In genomic region chr13:55464027-55464884, GRCm38 (mm10) we compare ENCODE assay signal across 8 mouse cellular contexts. TPM values are rescaled to one million over a fixed set of nuclear protein-coding genes. Genes with fewer than 3 reads are reported as not detected.
DNase-seq lines count a peak whose midpoint lies in the region; ATAC-seq lines count a peak whose summit lies in the region.

Gene Prr7, plus strand, starts transcription at chr13:55464267.

- peaks cover 50% of the 10 kb centered on the region for H3K27me3 ChIP-seq in heart, embryonic 10.5 days (ENCODE audit: insufficient read depth, poor library complexity, severe bottlenecking)
- H3K27me3 ChIP-seq in forebrain, embryonic 16.5 days (replicated peaks; ENCODE audit: control insufficient read depth, insufficient read depth, low read length) = no peaks in the 10 kb centered on the region
- H3K27me3 ChIP-seq in intestine, embryonic 16.5 days (replicated peaks; ENCODE audit: control insufficient read depth, insufficient read depth, low read length) = 0 out of 2 replicates have a peak, but pooled peaks cover 3% of the 10 kb centered on the region
- peaks cover 36% of the 10 kb centered on the region for H3K27me3 ChIP-seq in liver, embryonic 11.5 days (replicated peaks; ENCODE audit: control insufficient read depth, insufficient read depth, low read length)
- H3K27me3 ChIP-seq in neural tube, embryonic 12.5 days (replicated peaks) = no peaks in the 10 kb centered on the region

- H3K4me3 ChIP-seq in heart, embryonic 10.5 days = peak within 1 kb of the TSS; percentile 65
- H3K4me3 ChIP-seq in forebrain, embryonic 16.5 days (replicated peaks; ENCODE audit: low read length) = peak within 1 kb of the TSS; percentile 85
- H3K4me3 ChIP-seq in intestine, embryonic 16.5 days (ENCODE audit: low read length) = peak within 1 kb of the TSS; percentile 68
- peak within 1 kb of the TSS; percentile 53 for H3K4me3 ChIP-seq in liver, embryonic 11.5 days (ENCODE audit: low read depth, low read length)
- peak within 1 kb of the TSS; percentile 66 for H3K4me3 ChIP-seq in neural tube, embryonic 12.5 days

- intact Hi-C loops in heart, postnatal 25 days (cut with DNase I) = no loop called here

- peak within 1 kb of the TSS; percentile 90 for H3K9ac ChIP-seq in forebrain, embryonic 16.5 days (replicated peaks; ENCODE audit: low read depth, low read length)
- H3K9ac ChIP-seq in intestine, embryonic 16.5 days (ENCODE audit: low read depth, low read length) = peak within 1 kb of the TSS; percentile 74
- peak within 1 kb of the TSS; percentile 47 for H3K9ac ChIP-seq in liver, embryonic 11.5 days (ENCODE audit: low read depth, low read length)
- peak within 1 kb of the TSS; percentile 80 for H3K9ac ChIP-seq in neural tube, embryonic 12.5 days

- H3K4me2 ChIP-seq in forebrain, embryonic 16.5 days (ENCODE audit: low read length) = peak within 1 kb of the TSS; percentile 77
- peak within 1 kb of the TSS; percentile 73 for H3K4me2 ChIP-seq in intestine, embryonic 16.5 days (ENCODE audit: low read depth, low read length)
- H3K4me2 ChIP-seq in liver, embryonic 11.5 days = peak within 1 kb of the TSS; percentile 76
- peak within 1 kb of the TSS; percentile 80 for H3K4me2 ChIP-seq in neural tube, embryonic 12.5 days (replicated peaks)

- H3K9me3 ChIP-seq in heart, embryonic 10.5 days = no peaks in the 10 kb centered on the region
- H3K9me3 ChIP-seq in forebrain, embryonic 16.5 days (ENCODE audit: control insufficient read depth, low read length) = no peaks in the 10 kb centered on the region
- H3K9me3 ChIP-seq in intestine, embryonic 16.5 days (ENCODE audit: control insufficient read depth, low read length) = no peaks in the 10 kb centered on the region
- no peaks in the 10 kb centered on the region for H3K9me3 ChIP-seq in liver, embryonic 11.5 days (ENCODE audit: control insufficient read depth, low read length)
- no peaks in the 10 kb centered on the region for H3K9me3 ChIP-seq in neural tube, embryonic 12.5 days

- WGBS in heart, embryonic 10.5 days = under 1% methylated on average over 82 of the region's 84 CpGs
- under 1% methylated on average over 78 of the region's 84 CpGs for WGBS in forebrain, embryonic 16.5 days
- under 1% methylated on average over 82 of the region's 84 CpGs for WGBS in intestine, embryonic 16.5 days
- WGBS in liver, embryonic 11.5 days = 2% methylated on average over 81 of the region's 84 CpGs
- WGBS in neural tube, embryonic 12.5 days = under 1% methylated on average over 82 of the region's 84 CpGs

- no peak for DNase-seq in heart, embryonic 10.5 days (ENCODE audit: low spot score)
- DNase-seq in heart, postnatal 25 days (ENCODE audit: low spot score) = no peak
- DNase-seq in brain, adult 2 months (ENCODE audit: low read depth, low spot score) = peak; percentile 79
- DNase-seq in liver, embryonic 11.5 days (ENCODE audit: low spot score) = peak; percentile 67
- peak; percentile 66 to 71 for DNase-seq in thymus, postnatal 10 days (ENCODE audit: low spot score in 2 of 2)

- H3K36me3 ChIP-seq in heart, embryonic 10.5 days = peaks cover 27% of the 10 kb centered on the region
- peaks cover 9% of the 10 kb centered on the region for H3K36me3 ChIP-seq in forebrain, embryonic 16.5 days (ENCODE audit: control insufficient read depth, insufficient read depth)
- H3K36me3 ChIP-seq in intestine, embryonic 16.5 days (ENCODE audit: control insufficient read depth, insufficient read depth, low read length) = peaks cover 14% of the 10 kb centered on the region
- peaks cover 9% of the 10 kb centered on the region; the same call in 1 of the 2 replicates for H3K36me3 ChIP-seq in liver, embryonic 11.5 days (ENCODE audit: control insufficient read depth, insufficient read depth, low read length)
- peaks cover 30% of the 10 kb centered on the region for H3K36me3 ChIP-seq in neural tube, embryonic 12.5 days

- peak; percentile 75 for ATAC-seq in forebrain, embryonic 16.5 days
- ATAC-seq in intestine, embryonic 16.5 days = peak; percentile 57
- peak; percentile 19; the same call in 1 of the 2 replicates for ATAC-seq in liver, embryonic 11.5 days (replicated peaks; ENCODE audit: low FRiP score)
- ATAC-seq in neural tube, embryonic 12.5 days (ENCODE audit: low FRiP score, low read depth) = peak; percentile 86

- H3K4me1 ChIP-seq in heart, embryonic 10.5 days = peaks cover 29% of the 10 kb centered on the region
- peaks cover 45% of the 10 kb centered on the region for H3K4me1 ChIP-seq in forebrain, embryonic 16.5 days (replicated peaks; ENCODE audit: control insufficient read depth, insufficient read depth, low read length)
- peaks cover 9% of the 10 kb centered on the region for H3K4me1 ChIP-seq in intestine, embryonic 16.5 days (ENCODE audit: control insufficient read depth, insufficient read depth, low read length)
- peaks cover 17% of the 10 kb centered on the region for H3K4me1 ChIP-seq in liver, embryonic 11.5 days (replicated peaks; ENCODE audit: control insufficient read depth, insufficient read depth, low read length)
- H3K4me1 ChIP-seq in neural tube, embryonic 12.5 days = peaks cover 34% of the 10 kb centered on the region

- peak within 1 kb of the TSS; percentile 69 for H3K27ac ChIP-seq in heart, embryonic 10.5 days
- peak within 1 kb of the TSS; percentile 96 for H3K27ac ChIP-seq in forebrain, embryonic 16.5 days (ENCODE audit: low read length)
- H3K27ac ChIP-seq in intestine, embryonic 16.5 days (ENCODE audit: low read length) = peak within 1 kb of the TSS; percentile 47; the same call in 1 of the 2 replicates
- no peak within 1 kb of the TSS for H3K27ac ChIP-seq in liver, embryonic 11.5 days (ENCODE audit: low read depth, low read length)
- peak within 1 kb of the TSS; percentile 92 for H3K27ac ChIP-seq in neural tube, embryonic 12.5 days

RNA-seq across cellular contexts. Expression of gene Prr7, which starts in this region (rescaled TPM):
- polyA plus RNA-seq in heart, embryonic 10.5 days (2016; fragmentation: Nextera tagmentation; extraction: Ambion mirVana) = 0.17 and 0.21 TPM in 2 replicates
- 1 to 10 TPM in 1 of 2 experiments, under 1 TPM in 1; 0.56 to 1.2 TPM for total RNA-seq in heart, postnatal 25 days (2021)
- polyA plus RNA-seq in forebrain, embryonic 16.5 days (2015; fragmentation: Nextera tagmentation; extraction: Ambion mirVana) = 4.1 and 4.3 TPM in 2 replicates
- polyA plus RNA-seq in intestine, embryonic 16.5 days (2015; fragmentation: Nextera tagmentation; extraction: Ambion mirVana) = 0.10 and 0.18 TPM in 2 replicates
- 0.29 and 0.35 TPM in 2 replicates for polyA plus RNA-seq in liver, embryonic 11.5 days (2014; fragmentation: Nextera tagmentation; extraction: Ambion mirVana)
- 1.8 TPM in 2 replicates for polyA plus RNA-seq in neural tube, embryonic 12.5 days (2016; fragmentation: Nextera tagmentation; extraction: Ambion mirVana)

Comparison
In these comparisons a context has a peak if more than half of its experiments do, and no peak if none do; other contexts are left out.
1. Peak in ATAC-seq, H3K4me3 ChIP-seq, H3K27ac ChIP-seq, H3K9ac ChIP-seq and H3K4me2 ChIP-seq in intestine, embryonic 16.5 days; RNA of the gene not detected or under 1 TPM.
2. Peak in DNase-seq, ATAC-seq, H3K4me3 ChIP-seq, H3K9ac ChIP-seq and H3K4me2 ChIP-seq in liver, embryonic 11.5 days; RNA of the gene not detected or under 1 TPM.
3. DNase-seq: peak in brain, adult 2 months (single experiment) and thymus, postnatal 10 days (2 of 2); none in heart, embryonic 10.5 days (single experiment) and heart, postnatal 25 days (single experiment).
4. ATAC-seq: peak in every context shown above with its lines; median percentile 86 in neural tube, embryonic 12.5 days; 75 in forebrain, embryonic 16.5 days; 57 in intestine, embryonic 16.5 days; 19 in liver, embryonic 11.5 days.
5. Peak in every context shown above with its lines, with median percentiles within 50 percentile points of each other: H3K4me3 ChIP-seq, H3K4me2 ChIP-seq and H3K9ac ChIP-seq.